Mouse (Mus musculus): ENCODE measurements around the gene Arsb. TPM values are rescaled to one million over a fixed set of nuclear protein-coding genes. Genes with fewer than 3 reads are reported as not detected.
"Not testable (repeated sequence)": the region's sequence is repeated elsewhere in the genome, so short reads cannot be mapped to it uniquely, and the experiment has no call there.

Gene Arsb
- polyA plus RNA-seq, 1 experiment from 2014 or later, result 4.5 TPM

DNA sequence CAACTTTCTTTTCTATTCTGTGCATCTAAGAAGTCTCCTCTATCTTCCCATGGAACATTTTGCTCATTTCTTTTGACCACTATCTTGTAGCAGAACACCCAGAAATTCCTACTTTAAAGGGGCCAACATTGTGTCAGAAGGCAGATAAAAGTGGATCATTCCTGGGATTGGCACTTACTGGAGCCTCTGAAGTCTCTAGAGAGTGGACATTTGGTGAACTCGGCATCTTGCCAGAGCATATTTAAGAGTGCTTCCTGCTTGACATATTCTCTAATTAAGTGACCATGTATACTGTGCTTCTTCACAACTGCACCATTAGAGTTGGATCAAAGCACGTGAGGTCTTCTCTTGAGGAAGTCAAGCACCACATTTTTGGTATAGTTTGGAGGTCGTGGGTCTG is 201.0 kb downstream of the Arsb start:
- H3K4me3 ChIP-seq, result no peak overlapping the region
- no peak overlapping the region for H3K27ac ChIP-seq (replicated peaks)
- peaks cover 24% of the 10 kb centered on the region for H3K27me3 ChIP-seq (ENCODE audit: low read depth, poor library complexity, severe bottlenecking)
- DNase-seq (ENCODE audit: low spot score), result no peak
- H3K36me3 ChIP-seq, result no peaks in the 10 kb centered on the region
- WGBS, result 83% methylated on average over 3 of the region's 3 CpGs
- no peaks in the 10 kb centered on the region for H3K9me3 ChIP-seq (replicated peaks)
- H3K4me1 ChIP-seq, result peaks cover 1% of the 10 kb centered on the region

DNA sequence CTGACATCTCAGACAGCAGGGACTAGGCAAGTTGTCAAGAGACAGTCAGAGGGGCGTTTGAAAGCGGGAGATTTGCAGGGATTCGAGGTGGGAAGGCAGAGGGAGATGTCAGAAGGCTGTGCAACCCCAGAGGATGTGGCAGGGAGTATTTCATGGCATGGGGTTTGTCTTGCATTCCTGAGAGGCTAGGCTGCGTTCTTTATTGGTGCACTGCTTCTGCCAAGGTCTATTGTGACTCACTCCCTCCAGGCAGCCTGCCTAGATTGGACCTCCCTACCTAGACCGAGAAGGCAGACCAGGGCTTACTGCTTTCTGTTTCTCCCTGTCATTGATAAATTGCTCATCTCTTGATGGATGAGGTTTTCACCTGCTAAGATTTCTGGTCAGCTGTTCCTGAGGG is 204.2 kb downstream of the Arsb start:
- WGBS, result 82% methylated on average over 5 of the region's 5 CpGs
- Histone ChIP-seq H3K27me3 (ENCODE audit: low read depth, poor library complexity, severe bottlenecking) (no peaks in the 10 kb centered on the region; the same call in 1 of the 2 replicates), H3K4me3 (no peak overlapping the region), H3K9me3 (replicated peaks) (no peaks in the 10 kb centered on the region), H3K27ac (replicated peaks) (no peak overlapping the region), H3K4me1 (peaks cover 17% of the 10 kb centered on the region), H3K36me3 (no peaks in the 10 kb centered on the region)
- no peak for DNase-seq (ENCODE audit: low spot score)

DNA sequence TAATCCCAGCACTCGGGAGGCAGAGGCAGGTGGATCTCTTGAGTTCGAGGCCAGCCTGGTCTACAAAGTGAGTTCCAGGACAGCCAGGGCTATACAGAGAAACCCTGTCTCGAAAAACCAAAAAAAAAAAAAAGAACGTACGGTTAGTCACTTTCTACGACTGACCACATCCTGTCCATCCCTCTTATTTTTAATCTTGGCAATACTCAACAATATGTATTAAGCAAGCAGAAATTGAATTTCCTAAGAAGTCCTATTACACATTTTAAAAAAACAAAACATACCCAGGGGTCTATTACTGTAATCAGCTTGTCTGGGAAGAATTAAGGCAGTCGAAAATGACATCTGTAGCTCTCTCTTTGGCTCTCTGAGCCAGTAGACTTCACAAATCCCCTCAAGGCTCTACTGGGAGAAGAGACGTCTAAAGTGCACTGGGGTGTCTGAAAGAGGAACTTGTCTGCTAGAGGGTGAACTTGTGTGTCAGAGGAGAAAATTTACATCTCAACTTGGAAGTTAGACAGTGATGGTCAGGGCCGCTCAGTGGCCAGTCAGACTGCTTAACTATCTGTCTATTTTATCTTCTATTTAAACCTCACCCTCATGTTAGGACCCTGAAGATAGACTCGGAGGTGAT is 205.6 kb downstream of the Arsb start:
- Histone ChIP-seq H3K27ac (replicated peaks) (no peak overlapping the region), H3K4me1 (peaks cover 17% of the 10 kb centered on the region), H3K9me3 (replicated peaks) (no peaks in the 10 kb centered on the region), H3K36me3 (no peaks in the 10 kb centered on the region), H3K4me3 (no peak overlapping the region), H3K27me3 (ENCODE audit: low read depth, poor library complexity, severe bottlenecking) (peaks cover 3% of the 10 kb centered on the region; the same call in 1 of the 2 replicates)
- 88% methylated on average over 10 of the region's 10 CpGs for WGBS
- DNase-seq (ENCODE audit: low spot score), result no peak

DNA sequence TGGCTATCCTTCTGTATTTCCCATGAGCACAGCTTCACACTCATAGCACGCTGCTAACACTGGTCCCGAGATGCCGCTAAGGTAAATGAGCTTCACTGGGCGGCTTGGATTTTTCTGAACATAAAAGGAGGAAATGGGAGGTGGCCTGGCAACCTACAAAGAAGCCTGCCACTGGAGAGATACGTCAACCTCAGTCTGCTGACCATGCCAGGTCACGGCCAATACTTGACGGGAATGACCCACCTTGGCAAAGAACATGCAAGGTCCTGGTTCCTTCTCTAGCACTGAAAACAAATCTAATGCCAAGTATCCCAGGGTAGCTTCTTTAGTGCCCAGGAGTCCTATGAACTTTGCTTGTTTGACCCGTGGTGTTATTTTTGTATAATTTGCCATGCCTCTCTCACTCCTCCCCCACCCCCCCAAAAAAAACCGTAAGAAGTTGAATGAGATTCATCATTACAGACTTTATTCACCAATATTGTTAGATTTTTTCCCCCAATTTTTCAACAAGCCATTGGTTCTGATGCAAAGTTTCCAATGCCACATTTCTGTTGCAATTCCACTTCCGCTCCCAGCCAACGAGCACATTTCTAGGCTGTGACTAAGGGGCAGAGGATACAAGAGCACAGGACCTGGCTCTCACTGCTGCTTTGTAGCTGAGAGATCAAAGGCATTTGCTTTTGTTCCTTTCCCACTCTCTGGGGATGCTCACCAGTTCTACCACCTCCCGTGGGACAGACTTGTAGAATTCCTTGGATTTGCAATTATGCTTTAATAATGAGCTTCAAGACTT is 207.5 kb downstream of the Arsb start:
- DNase-seq (ENCODE audit: low spot score), result no peak
- Histone ChIP-seq H3K4me3 (no peak overlapping the region), H3K4me1 (peaks cover 17% of the 10 kb centered on the region), H3K9me3 (replicated peaks) (no peaks in the 10 kb centered on the region), H3K27ac (replicated peaks) (no peak overlapping the region), H3K36me3 (no peaks in the 10 kb centered on the region), H3K27me3 (ENCODE audit: low read depth, poor library complexity, severe bottlenecking) (peaks cover 12% of the 10 kb centered on the region; the same call in 1 of the 2 replicates)
- WGBS, result 72% methylated on average over 12 of the region's 12 CpGs

DNA sequence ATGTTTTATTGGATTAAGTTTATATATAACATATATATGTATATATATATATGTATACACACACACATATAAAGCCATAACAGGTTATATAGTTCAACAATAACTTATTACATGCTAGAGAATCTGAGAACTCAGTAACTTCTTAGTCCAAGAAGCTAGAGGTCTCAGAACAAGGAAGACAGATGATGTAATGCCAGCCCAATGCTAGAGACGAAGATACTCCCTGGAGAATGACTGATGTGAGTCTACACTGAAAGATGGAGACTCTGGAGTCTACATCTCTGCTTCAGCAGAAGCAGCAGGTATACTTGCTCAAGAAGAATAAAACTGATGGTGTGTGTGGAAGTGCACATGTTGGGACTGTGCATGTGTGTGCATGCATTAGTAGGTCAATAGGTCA is 208.3 kb downstream of the Arsb start:
- no peak overlapping the region for H3K27ac ChIP-seq (replicated peaks)
- H3K4me3 ChIP-seq, result no peak overlapping the region
- peaks cover 12% of the 10 kb centered on the region; the same call in 1 of the 2 replicates for H3K27me3 ChIP-seq (ENCODE audit: low read depth, poor library complexity, severe bottlenecking)
- 72% methylated on average over 1 of the region's 1 CpGs for WGBS
- H3K9me3 ChIP-seq (replicated peaks), result no peaks in the 10 kb centered on the region
- no peak for DNase-seq (ENCODE audit: low spot score)
- no peaks in the 10 kb centered on the region for H3K36me3 ChIP-seq
- H3K4me1 ChIP-seq, result peaks cover 17% of the 10 kb centered on the region

DNA sequence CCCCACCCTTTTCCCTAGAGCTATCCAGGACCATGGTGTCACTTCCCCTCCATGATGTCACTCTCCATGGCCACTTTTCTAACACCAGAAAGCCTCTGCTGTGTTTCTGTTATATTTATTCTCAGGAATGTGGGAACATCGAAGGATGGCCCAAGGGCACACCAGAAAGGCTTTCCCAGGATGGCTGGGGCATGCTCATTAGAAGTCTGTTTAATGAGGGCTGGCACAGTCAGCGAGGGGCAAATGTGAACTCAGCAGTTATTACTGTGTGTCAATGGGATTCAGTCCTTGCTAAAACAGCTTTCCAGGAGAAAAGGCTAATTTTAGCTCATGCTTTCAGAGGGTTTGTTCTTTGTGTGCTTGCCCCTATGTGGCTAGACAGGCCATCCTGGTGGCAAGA is 213.1 kb downstream of the Arsb start:
- H3K9me3 ChIP-seq (replicated peaks), result no peaks in the 10 kb centered on the region
- H3K4me3 ChIP-seq, result no peak overlapping the region
- H3K27me3 ChIP-seq (ENCODE audit: low read depth, poor library complexity, severe bottlenecking), result peaks cover 16% of the 10 kb centered on the region; the same call in 1 of the 2 replicates
- H3K4me1 ChIP-seq, result peaks cover 13% of the 10 kb centered on the region; the same call in 1 of the 2 replicates
- no peak overlapping the region for H3K27ac ChIP-seq (replicated peaks)
- H3K36me3 ChIP-seq, result no peaks in the 10 kb centered on the region
- WGBS, result 85% methylated on average over 2 of the region's 2 CpGs
- no peak for DNase-seq (ENCODE audit: low spot score)

DNA sequence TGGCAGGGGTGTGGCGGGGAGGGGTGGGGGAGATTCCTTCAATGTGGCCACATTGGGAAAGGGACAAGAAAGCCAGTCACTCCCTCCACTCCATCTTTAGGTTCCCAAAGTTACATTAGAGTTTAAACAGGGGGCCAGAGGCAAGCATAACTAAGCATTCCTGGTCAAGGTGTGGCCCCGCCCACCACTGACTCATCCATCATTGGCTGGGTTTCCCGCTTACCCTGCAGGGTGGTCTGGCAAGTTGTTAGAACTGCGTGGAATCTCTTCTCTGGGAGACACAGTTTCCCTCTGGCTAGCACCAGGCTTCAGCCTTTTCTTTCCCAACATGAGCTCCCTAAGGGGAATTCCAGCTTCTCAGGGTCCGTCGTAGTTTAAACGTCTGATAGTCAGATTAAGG is 213.8 kb downstream of the Arsb start:
- WGBS, result 93% methylated on average over 7 of the region's 7 CpGs
- Histone ChIP-seq H3K36me3 (no peaks in the 10 kb centered on the region), H3K27ac (replicated peaks) (no peak overlapping the region), H3K4me3 (no peak overlapping the region), H3K27me3 (ENCODE audit: low read depth, poor library complexity, severe bottlenecking) (peaks cover 16% of the 10 kb centered on the region; the same call in 1 of the 2 replicates), H3K9me3 (replicated peaks) (no peaks in the 10 kb centered on the region), H3K4me1 (peaks cover 19% of the 10 kb centered on the region)
- no peak for DNase-seq (ENCODE audit: low spot score)

DNA sequence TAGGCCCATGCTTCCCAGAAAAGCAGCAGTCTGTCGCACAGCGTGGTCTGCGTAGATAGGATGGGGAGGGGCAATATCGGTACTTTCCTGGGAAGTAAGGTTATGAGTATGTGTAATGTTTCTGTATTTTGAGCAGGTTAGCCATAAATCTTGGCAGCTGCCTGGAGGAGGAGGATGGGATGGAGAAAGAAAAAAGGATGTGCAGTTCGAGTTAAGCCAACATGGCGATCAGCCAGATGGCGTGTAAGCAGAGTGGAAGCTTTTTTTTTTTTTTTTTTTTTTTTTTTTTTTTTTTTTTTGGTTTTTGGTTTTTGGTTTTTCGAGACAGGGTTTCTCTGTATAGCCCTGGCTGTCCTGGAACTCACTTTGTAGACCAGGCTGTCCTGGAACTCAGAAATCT is 214.3 kb downstream of the Arsb start:
- not testable (repeated sequence) for H3K27ac ChIP-seq (replicated peaks); DNase-seq (ENCODE audit: low spot score); H3K4me3 ChIP-seq; H3K36me3 ChIP-seq; H3K9me3 ChIP-seq (replicated peaks)
- H3K4me1 ChIP-seq, result peaks cover 19% of the 10 kb centered on the region
- WGBS, result 91% methylated on average over 8 of the region's 8 CpGs
- H3K27me3 ChIP-seq (ENCODE audit: low read depth, poor library complexity, severe bottlenecking), result peaks cover 16% of the 10 kb centered on the region; the same call in 1 of the 2 replicates

DNA sequence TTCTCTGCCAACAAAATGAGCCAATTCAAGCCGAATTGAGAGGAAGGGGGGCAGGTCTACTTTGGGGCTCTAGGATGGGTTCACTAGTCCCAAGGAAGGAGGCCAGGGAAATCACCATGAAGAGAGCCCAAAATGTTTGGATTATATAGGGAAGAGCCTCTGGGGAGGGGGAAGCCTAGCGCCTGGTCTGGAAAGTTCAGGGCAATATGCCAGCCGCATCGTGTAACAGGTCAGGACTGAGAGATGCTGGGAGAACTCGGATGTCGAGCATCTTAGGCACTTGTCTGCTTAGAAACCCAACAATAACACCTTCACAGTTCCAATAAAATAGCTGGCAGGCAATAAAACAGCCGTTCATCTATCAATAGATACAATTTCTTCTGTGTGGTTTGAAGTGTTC is 216.2 kb downstream of the Arsb start:
- H3K4me3 ChIP-seq, result no peak overlapping the region
- whole genome bisulfite sequencing, result 86% methylated on average over 7 of the region's 7 CpGs
- no peak for DNase-seq (ENCODE audit: low spot score)
- peaks cover 12% of the 10 kb centered on the region; the same call in 1 of the 2 replicates for H3K27me3 ChIP-seq (ENCODE audit: low read depth, poor library complexity, severe bottlenecking)
- H3K36me3 ChIP-seq, result no peaks in the 10 kb centered on the region
- peaks cover 9% of the 10 kb centered on the region; the same call in 1 of the 2 replicates for H3K9me3 ChIP-seq (replicated peaks)
- no peak overlapping the region for H3K27ac ChIP-seq (replicated peaks)
- peaks cover 19% of the 10 kb centered on the region for H3K4me1 ChIP-seq

DNA sequence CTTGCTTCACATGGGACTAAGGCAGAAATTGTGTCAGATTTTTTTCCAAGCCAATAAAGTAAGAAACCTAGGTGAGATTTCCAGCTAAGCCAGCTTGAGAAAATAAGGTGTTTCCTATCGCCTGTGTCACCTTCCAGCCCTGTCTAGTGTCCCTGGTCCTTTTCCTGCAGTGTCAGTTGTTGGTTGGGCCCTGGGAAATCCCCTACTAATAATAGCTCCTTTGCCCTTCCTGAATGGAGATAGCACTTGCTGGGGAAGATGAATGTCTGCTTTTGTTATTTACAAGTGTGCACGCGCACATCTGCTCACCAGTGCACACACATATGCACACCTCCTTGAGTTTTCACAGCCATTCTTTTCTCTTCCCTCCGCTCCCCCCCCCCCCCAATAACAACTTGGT is 217.8 kb downstream of the Arsb start:
- Histone ChIP-seq H3K9me3 (replicated peaks) (peaks cover 9% of the 10 kb centered on the region; the same call in 1 of the 2 replicates), H3K27me3 (ENCODE audit: low read depth, poor library complexity, severe bottlenecking) (0 out of 2 replicates have a peak, but pooled peaks cover 4% of the 10 kb centered on the region), H3K4me3 (no peak overlapping the region), H3K27ac (replicated peaks) (0 out of 2 replicates have a peak overlapping the region, but pooled peaks have one; percentile 53), H3K4me1 (peaks cover 19% of the 10 kb centered on the region), H3K36me3 (no peaks in the 10 kb centered on the region)
- no peak for DNase-seq (ENCODE audit: low spot score)
- WGBS, result 77% methylated on average over 3 of the region's 4 CpGs

DNA sequence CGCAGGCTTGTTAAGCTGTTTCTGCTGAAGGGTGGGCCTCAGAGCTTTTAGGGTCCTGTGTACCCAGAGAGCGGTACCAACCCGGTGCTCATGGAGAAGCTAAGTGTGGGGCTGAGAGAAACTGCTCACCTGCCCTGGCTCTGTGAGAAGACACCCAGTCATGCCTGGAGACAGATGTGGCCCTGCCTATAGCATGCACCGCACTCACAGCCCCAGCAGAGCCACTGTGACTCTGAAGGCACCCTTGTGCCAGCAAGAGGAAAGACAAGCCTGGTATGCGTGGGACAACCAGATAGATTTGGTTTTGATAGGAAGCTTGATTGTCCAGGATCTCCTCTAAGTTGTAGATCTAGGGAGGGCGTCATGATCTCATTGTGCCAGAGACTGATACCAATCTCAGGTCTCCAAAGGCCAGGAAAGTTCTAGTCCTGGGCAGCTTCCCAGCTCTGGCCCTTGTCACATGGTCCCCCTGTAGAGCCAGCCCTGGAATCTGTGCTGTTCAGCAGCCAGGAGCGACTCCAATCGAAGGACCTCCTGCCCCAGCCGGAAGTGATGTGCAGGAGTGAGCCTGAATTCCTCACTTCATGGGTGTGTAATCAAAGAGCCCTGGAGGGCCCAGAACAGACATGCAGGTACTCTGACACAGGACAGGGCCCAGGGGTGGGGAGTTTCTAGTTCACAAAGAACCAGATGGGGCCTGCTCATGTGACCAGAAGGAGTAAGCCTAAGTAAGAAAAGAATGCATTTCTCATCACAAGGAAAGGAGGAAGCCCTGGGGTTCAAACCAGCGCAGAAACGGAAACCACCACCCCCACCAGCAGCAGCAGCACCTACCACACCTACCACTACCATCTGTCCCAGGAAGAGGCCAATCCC is 218.5 kb downstream of the Arsb start:
- no peaks in the 10 kb centered on the region for H3K36me3 ChIP-seq
- H3K9me3 ChIP-seq (replicated peaks), result peaks cover 9% of the 10 kb centered on the region; the same call in 1 of the 2 replicates
- WGBS, result 81% methylated on average over 11 of the region's 11 CpGs
- no peak overlapping the region for H3K4me3 ChIP-seq
- H3K27me3 ChIP-seq (ENCODE audit: low read depth, poor library complexity, severe bottlenecking), result 0 out of 2 replicates have a peak, but pooled peaks cover 4% of the 10 kb centered on the region
- peak overlapping the region; percentile 53; the same call in 1 of the 2 replicates for H3K27ac ChIP-seq (replicated peaks)
- peaks cover 19% of the 10 kb centered on the region for H3K4me1 ChIP-seq
- DNase-seq (ENCODE audit: low spot score), result no peak

DNA sequence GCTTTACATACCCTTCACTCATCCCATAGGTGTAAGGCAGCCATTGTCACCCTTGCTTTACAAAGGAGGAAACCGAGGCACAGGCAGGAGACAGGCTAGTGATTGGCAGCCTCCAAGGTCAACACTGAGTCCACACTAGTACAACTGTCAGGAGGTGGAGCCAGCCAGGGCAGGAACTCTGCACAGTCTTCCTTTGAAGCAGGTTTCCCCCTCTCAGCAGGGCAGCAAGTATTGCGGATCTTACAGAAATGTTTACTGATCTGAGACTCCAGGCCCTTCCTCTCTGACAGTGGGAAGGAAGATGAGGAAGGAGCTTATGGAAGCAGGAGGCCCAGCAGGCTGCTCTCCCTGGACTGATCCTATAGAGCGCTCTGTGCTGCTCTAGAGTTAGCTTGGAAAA is 219.4 kb downstream of the Arsb start:
- Histone ChIP-seq H3K4me1 (peaks cover 19% of the 10 kb centered on the region), H3K27ac (replicated peaks) (no peak overlapping the region)
- WGBS, result 75% methylated on average over 3 of the region's 3 CpGs

More for the DNA sequence above, 219.4 kb downstream of the Arsb start:
- H3K9me3 ChIP-seq (replicated peaks), result peaks cover 9% of the 10 kb centered on the region; the same call in 1 of the 2 replicates
- H3K27me3 ChIP-seq (ENCODE audit: low read depth, poor library complexity, severe bottlenecking), result 0 out of 2 replicates have a peak, but pooled peaks cover 4% of the 10 kb centered on the region
- no peak for DNase-seq (ENCODE audit: low spot score)
- no peaks in the 10 kb centered on the region for H3K36me3 ChIP-seq
- no peak overlapping the region for H3K4me3 ChIP-seq

Data from midbrain, embryonic 10.5 days (tissue).